Mouse (Mus musculus): ENCODE measurements around the gene Gpbar1. TPM values are rescaled to one million over a fixed set of nuclear protein-coding genes. Genes with fewer than 3 reads are reported as not detected.

Gene Gpbar1
- total RNA-seq, 2 experiments from 2014 or later: not detected

- no peak for DNase-seq (ENCODE audit: low spot score in 2 of 2)
- Histone ChIP-seq H3K4me3 (no peak overlapping the region), H3K27ac (peak overlapping the region; percentile 74)
- TF ChIP-seq CTCF (conservative IDR thresholded peaks at IDR 0.05): no peak
These were observed 15.1 kb downstream of the Gpbar1 start for GRCm38 (mm10) chr1:74293306-74293960.

GRCm38 (mm10) chr1:74294090-74294643 is 15.8 kb downstream of the Gpbar1 start:
- Histone ChIP-seq H3K27ac (peak overlapping the region; percentile 74), H3K4me3 (no peak overlapping the region)
- DNase-seq (ENCODE audit: low spot score in 2 of 2): no peak
- TF ChIP-seq CTCF (conservative IDR thresholded peaks at IDR 0.05): no peak

- no peak for TF ChIP-seq CTCF (conservative IDR thresholded peaks at IDR 0.05)
- DNase-seq (ENCODE audit: low spot score in 2 of 2): no peak
These were observed 16.5 kb downstream of the Gpbar1 start for GRCm38 (mm10) chr1:74294733-74295455.

GRCm38 (mm10) chr1:74295456-74296171 is 17.3 kb downstream of the Gpbar1 start:
- TF ChIP-seq CTCF (conservative IDR thresholded peaks at IDR 0.05): no peak
- Histone ChIP-seq H3K27ac (peak overlapping the region; percentile 95), H3K4me3 (peak overlapping the region; percentile 28)
- peak; percentile 79 to 93 for DNase-seq (ENCODE audit: low spot score in 2 of 2)

More at GRCm38 (mm10) chr1:74294733-74295455, 16.5 kb downstream of the Gpbar1 start:
- Histone ChIP-seq H3K27ac (peak overlapping the region; percentile 95), H3K4me3 (peak overlapping the region; percentile 28; the same call in 1 of the 2 replicates)

GRCm38 (mm10) chr1:74296477-74296876 is 18.1 kb downstream of the Gpbar1 start:
- no peak for DNase-seq (ENCODE audit: low spot score in 2 of 2)
- peak overlapping the region; percentile 95 for H3K27ac ChIP-seq
- peak overlapping the region; percentile 28; the same call in 1 of the 2 replicates for H3K4me3 ChIP-seq
- no peak for TF ChIP-seq CTCF (conservative IDR thresholded peaks at IDR 0.05)

GRCm38 (mm10) chr1:74297269-74297668 is 18.9 kb downstream of the Gpbar1 start:
- H3K4me3 ChIP-seq: no peak overlapping the region
- DNase-seq (ENCODE audit: low spot score in 2 of 2): no peak
- TF ChIP-seq CTCF (conservative IDR thresholded peaks at IDR 0.05): no peak
- H3K27ac ChIP-seq: peak overlapping the region; percentile 95

GRCm38 (mm10) chr1:74298157-74298750 is 19.9 kb downstream of the Gpbar1 start:
- no peak overlapping the region for H3K4me3 ChIP-seq
- DNase-seq (ENCODE audit: low spot score in 2 of 2): no peak
- peak overlapping the region; percentile 95 for H3K27ac ChIP-seq
- TF ChIP-seq CTCF (conservative IDR thresholded peaks at IDR 0.05): no peak

- no peak for DNase-seq (ENCODE audit: low spot score in 2 of 2)
- no peak for TF ChIP-seq CTCF (conservative IDR thresholded peaks at IDR 0.05)
- Histone ChIP-seq H3K27ac (peak overlapping the region; percentile 95), H3K4me3 (no peak overlapping the region)
These were observed 20.6 kb downstream of the Gpbar1 start for GRCm38 (mm10) chr1:74298996-74299395.

- no peak for DNase-seq (ENCODE audit: low spot score in 2 of 2)
- no peak overlapping the region for H3K4me3 ChIP-seq
- peak overlapping the region; percentile 69; the same call in 1 of the 2 replicates for H3K27ac ChIP-seq
- TF ChIP-seq CTCF (conservative IDR thresholded peaks at IDR 0.05): no peak
These were observed 22.2 kb downstream of the Gpbar1 start for GRCm38 (mm10) chr1:74300347-74301110.

GRCm38 (mm10) chr1:74302229-74302628 is 23.9 kb downstream of the Gpbar1 start:
- H3K27ac ChIP-seq: peak overlapping the region; percentile 65
- no peak for DNase-seq (ENCODE audit: low spot score in 2 of 2)
- no peak for TF ChIP-seq CTCF (conservative IDR thresholded peaks at IDR 0.05)
- peak overlapping the region; percentile 65; the same call in 1 of the 2 replicates for H3K4me3 ChIP-seq

- H3K27ac ChIP-seq: peak overlapping the region; percentile 65
- H3K4me3 ChIP-seq: peak overlapping the region; percentile 65
- no peak for DNase-seq (ENCODE audit: low spot score in 2 of 2)
- TF ChIP-seq CTCF (conservative IDR thresholded peaks at IDR 0.05): no peak
These were observed 24.5 kb downstream of the Gpbar1 start for GRCm38 (mm10) chr1:74302835-74303234.
